Mouse (Mus musculus) layer of hippocampus, postnatal 25 days (tissue): ENCODE measurements at regions not wholly inside any gene's neighbourhood (a gene's known extent, or its start where the extent isn't known, plus 50 kb on each side); places are given as distances from the start of the nearest gene placed in this dataset.

Experiments
- DNase-seq, 2 experiments: peaks; one replicate each; pipeline ENCODE4 v3.0.0; 2022; ENCODE audit warnings: mixed read lengths in 2 of 2, low spot score in 1 of 2; ENCODE audit errors: extremely low spot score in 1 of 2

GRCm38 (mm10) chr9:117872021-117872386 lies 168.3 kb upstream of the Azi2 start:
- peak in 1 of 2 experiments; percentile 11 for DNase-seq

- no peak for DNase-seq
Observed at GRCm38 (mm10) chr9:117870616-117871015, 169.7 kb upstream of the Azi2 start.

- no peak for DNase-seq
Observed at GRCm38 (mm10) chr9:117863944-117864343, 176.4 kb upstream of the Azi2 start.

- DNase-seq, result no peak
Observed at GRCm38 (mm10) chr9:117863318-117863717, 177.0 kb upstream of the Azi2 start.

- no peak for DNase-seq
Observed at GRCm38 (mm10) chr9:117859580-117860045, 180.7 kb upstream of the Azi2 start.

GRCm38 (mm10) chr9:117843531-117843930 lies 196.8 kb upstream of the Azi2 start:
- no peak for DNase-seq

GRCm38 (mm10) chr9:117836696-117837380 lies 203.5 kb upstream of the Azi2 start:
- DNase-seq, result no peak

GRCm38 (mm10) chr9:117833586-117833985 lies 203.9 kb upstream of the Rbms3 start:
- no peak for DNase-seq

- DNase-seq, result no peak
Observed at GRCm38 (mm10) chr9:117814661-117815060, 184.9 kb upstream of the Rbms3 start.

- no peak for DNase-seq
Observed at GRCm38 (mm10) chr9:117813216-117813615, 183.5 kb upstream of the Rbms3 start.

- DNase-seq, result no peak
Observed at GRCm38 (mm10) chr9:117805812-117806211, 176.1 kb upstream of the Rbms3 start.

GRCm38 (mm10) chr9:117784186-117784591 lies 154.5 kb upstream of the Rbms3 start:
- no peak for DNase-seq

- DNase-seq, result no peak
Observed at GRCm38 (mm10) chr9:117754651-117755050, 124.9 kb upstream of the Rbms3 start.

GRCm38 (mm10) chr9:117753466-117753865 lies 123.8 kb upstream of the Rbms3 start:
- DNase-seq, result no peak

GRCm38 (mm10) chr9:117744906-117745305 lies 115.2 kb upstream of the Rbms3 start:
- no peak for DNase-seq

- no peak for DNase-seq
Observed at GRCm38 (mm10) chr9:117729366-117729765, 99.7 kb upstream of the Rbms3 start.

- no peak for DNase-seq
Observed at GRCm38 (mm10) chr9:117720161-117720598, 90.5 kb upstream of the Rbms3 start.

GRCm38 (mm10) chr9:117717346-117717745 lies 87.6 kb upstream of the Rbms3 start:
- DNase-seq, result no peak

- DNase-seq, result no peak
Observed at GRCm38 (mm10) chr9:117716476-117716875, 86.8 kb upstream of the Rbms3 start.

GRCm38 (mm10) chr9:117714741-117715675 lies 85.3 kb upstream of the Rbms3 start:
- no peak for DNase-seq

- DNase-seq, result no peak
Observed at GRCm38 (mm10) chr9:117713121-117713520, 83.4 kb upstream of the Rbms3 start.
